Mouse (Mus musculus) A20 (cell line): ENCODE measurements around the gene Grb14.

Experiments used
- DNase-seq: peaks from one replicate; pipeline ENCODE4 v3.0.0-alpha.2; 2011; ENCODE audit warnings: low read depth, low spot score

Grb14 gene

GRCm38 (mm10) chr2:64974549-64974948 lies 50.2 kb downstream of the Grb14 start:
- DNase-seq = no peak

- DNase-seq = no peak
Observed at GRCm38 (mm10) chr2:64973819-64974441, 50.9 kb downstream of the Grb14 start.

GRCm38 (mm10) chr2:64973125-64973524 lies 51.7 kb downstream of the Grb14 start:
- no peak for DNase-seq

GRCm38 (mm10) chr2:64971828-64972227 lies 53.0 kb downstream of the Grb14 start:
- DNase-seq = no peak

- no peak for DNase-seq
Observed at GRCm38 (mm10) chr2:64970992-64971391, 53.8 kb downstream of the Grb14 start.

GRCm38 (mm10) chr2:64966893-64967444 lies 57.8 kb downstream of the Grb14 start:
- DNase-seq = no peak

GRCm38 (mm10) chr2:64966323-64966722 lies 58.5 kb downstream of the Grb14 start:
- no peak for DNase-seq

GRCm38 (mm10) chr2:64965227-64965864 lies 59.4 kb downstream of the Grb14 start:
- no peak for DNase-seq

GRCm38 (mm10) chr2:64962196-64962595 lies 62.6 kb downstream of the Grb14 start:
- DNase-seq = no peak

- no peak for DNase-seq
Observed at GRCm38 (mm10) chr2:64961381-64961780, 63.4 kb downstream of the Grb14 start.

GRCm38 (mm10) chr2:64959657-64960056 lies 65.1 kb downstream of the Grb14 start:
- no peak for DNase-seq

GRCm38 (mm10) chr2:64955441-64955840 lies 69.3 kb downstream of the Grb14 start:
- DNase-seq = no peak

- peak; percentile 5 for DNase-seq
Observed at GRCm38 (mm10) chr2:64949210-64949609, 75.6 kb downstream of the Grb14 start.

GRCm38 (mm10) chr2:64948418-64949169 lies 76.2 kb downstream of the Grb14 start:
- no peak for DNase-seq

GRCm38 (mm10) chr2:64947484-64947883 lies 77.3 kb downstream of the Grb14 start:
- no peak for DNase-seq

GRCm38 (mm10) chr2:64920879-64921278 lies 103.9 kb downstream of the Grb14 start:
- DNase-seq = no peak

GRCm38 (mm10) chr2:64915448-64915847 lies 109.3 kb downstream of the Grb14 start:
- DNase-seq = no peak

GRCm38 (mm10) chr2:64904877-64905276 lies 119.9 kb downstream of the Grb14 start:
- no peak for DNase-seq

- no peak for DNase-seq
Observed at GRCm38 (mm10) chr2:64897844-64898243, 126.9 kb downstream of the Grb14 start.

- no peak for DNase-seq
Observed at GRCm38 (mm10) chr2:64893233-64893632, 131.6 kb downstream of the Grb14 start.

- DNase-seq = no peak
Observed at GRCm38 (mm10) chr2:64887098-64887757, 137.6 kb downstream of the Grb14 start.

- no peak for DNase-seq
Observed at GRCm38 (mm10) chr2:64885696-64886095, 139.1 kb downstream of the Grb14 start.
